Mouse (Mus musculus): ENCODE measurements around the gene Slc16a7. TPM values are rescaled to one million over a fixed set of nuclear protein-coding genes. Genes with fewer than 3 reads are reported as not detected.
A peak's percentile ranks its signal among the peaks of the same experiment; 100 is the strongest.

Slc16a7 gene
- polyA plus RNA-seq, 1 experiment from 2014 or later, result 4.6 TPM

GRCm38 (mm10) chr10:125352805-125353204, 36.5 kb downstream of the Slc16a7 start:
- Histone ChIP-seq H3K9ac (no peak overlapping the region), H3K4me1 (replicated peaks) (no peaks in the 10 kb centered on the region), H3K27ac (ENCODE audit: poor library complexity, severe bottlenecking) (no peak overlapping the region), H3K36me3 (no peaks in the 10 kb centered on the region), H3K4me3 (no peak overlapping the region), H3K4me2 (no peak overlapping the region), H3K9me3 (replicated peaks) (no peaks in the 10 kb centered on the region; the same call in 1 of the 2 replicates), H3K27me3 (replicated peaks) (no peaks in the 10 kb centered on the region)
- 84% methylated on average over 7 of the region's 7 CpGs for WGBS
- no peak for ATAC-seq (ENCODE audit: insufficient number of reproducible peaks, low FRiP score)

GRCm38 (mm10) chr10:125348171-125348570, 41.1 kb downstream of the Slc16a7 start:
- Histone ChIP-seq H3K9ac (no peak overlapping the region), H3K4me1 (replicated peaks) (0 out of 2 replicates have a peak, but pooled peaks cover 3% of the 10 kb centered on the region), H3K4me3 (no peak overlapping the region), H3K36me3 (no peaks in the 10 kb centered on the region), H3K9me3 (replicated peaks) (no peaks in the 10 kb centered on the region; the same call in 1 of the 2 replicates), H3K27ac (ENCODE audit: poor library complexity, severe bottlenecking) (no peak overlapping the region), H3K4me2 (no peak overlapping the region), H3K27me3 (replicated peaks) (no peaks in the 10 kb centered on the region)
- WGBS, result 76% methylated on average over 3 of the region's 3 CpGs
- no peak for ATAC-seq (ENCODE audit: insufficient number of reproducible peaks, low FRiP score)

- no peak overlapping the region for H3K4me2 ChIP-seq
- WGBS, result 60% methylated on average over 6 of the region's 6 CpGs
- no peak for ATAC-seq (ENCODE audit: insufficient number of reproducible peaks, low FRiP score)
- no peak overlapping the region for H3K27ac ChIP-seq (ENCODE audit: poor library complexity, severe bottlenecking)
- H3K4me1 ChIP-seq (replicated peaks), result peaks cover 5% of the 10 kb centered on the region; the same call in 1 of the 2 replicates
- no peak overlapping the region for H3K9ac ChIP-seq
- no peaks in the 10 kb centered on the region for H3K36me3 ChIP-seq
- no peak overlapping the region for H3K4me3 ChIP-seq
- no peaks in the 10 kb centered on the region; the same call in 1 of the 2 replicates for H3K9me3 ChIP-seq (replicated peaks)
- no peaks in the 10 kb centered on the region for H3K27me3 ChIP-seq (replicated peaks)
Observed at GRCm38 (mm10) chr10:125347149-125347548, 42.1 kb downstream of the Slc16a7 start.

GRCm38 (mm10) chr10:125346364-125346763, 42.9 kb downstream of the Slc16a7 start:
- WGBS, result 69% methylated on average over 4 of the region's 4 CpGs
- H3K9ac ChIP-seq, result no peak overlapping the region
- no peaks in the 10 kb centered on the region; the same call in 1 of the 2 replicates for H3K9me3 ChIP-seq (replicated peaks)
- no peaks in the 10 kb centered on the region for H3K36me3 ChIP-seq
- H3K4me2 ChIP-seq, result no peak overlapping the region
- H3K4me3 ChIP-seq, result no peak overlapping the region
- H3K27me3 ChIP-seq (replicated peaks), result no peaks in the 10 kb centered on the region
- no peak overlapping the region for H3K27ac ChIP-seq (ENCODE audit: poor library complexity, severe bottlenecking)
- peaks cover 7% of the 10 kb centered on the region; the same call in 1 of the 2 replicates for H3K4me1 ChIP-seq (replicated peaks)
- no peak for ATAC-seq (ENCODE audit: insufficient number of reproducible peaks, low FRiP score)

- Histone ChIP-seq H3K27me3 (replicated peaks) (no peaks in the 10 kb centered on the region), H3K27ac (ENCODE audit: poor library complexity, severe bottlenecking) (no peak overlapping the region)
- ATAC-seq (ENCODE audit: insufficient number of reproducible peaks, low FRiP score), result no peak
Observed at GRCm38 (mm10) chr10:125345583-125345982, 43.7 kb downstream of the Slc16a7 start.

GRCm38 (mm10) chr10:125342204-125342603, 47.1 kb downstream of the Slc16a7 start:
- no peaks in the 10 kb centered on the region for H3K36me3 ChIP-seq
- peak; percentile 66; the same call in 1 of the 2 replicates for ATAC-seq (ENCODE audit: insufficient number of reproducible peaks, low FRiP score)
- H3K9me3 ChIP-seq (replicated peaks), result no peaks in the 10 kb centered on the region
- no peak overlapping the region for H3K4me3 ChIP-seq
- H3K4me2 ChIP-seq, result 0 out of 2 replicates have a peak overlapping the region, but pooled peaks have one; percentile 7
- H3K27me3 ChIP-seq (replicated peaks), result no peaks in the 10 kb centered on the region
- peaks cover 15% of the 10 kb centered on the region for H3K4me1 ChIP-seq (replicated peaks)
- WGBS, result 19% methylated on average over 7 of the region's 7 CpGs
- H3K9ac ChIP-seq, result no peak overlapping the region
- H3K27ac ChIP-seq (ENCODE audit: poor library complexity, severe bottlenecking), result no peak overlapping the region

More at GRCm38 (mm10) chr10:125345583-125345982, 43.7 kb downstream of the Slc16a7 start:
- Histone ChIP-seq H3K4me3 (no peak overlapping the region), H3K4me1 (replicated peaks) (peaks cover 7% of the 10 kb centered on the region; the same call in 1 of the 2 replicates), H3K4me2 (no peak overlapping the region), H3K9me3 (replicated peaks) (no peaks in the 10 kb centered on the region; the same call in 1 of the 2 replicates), H3K36me3 (no peaks in the 10 kb centered on the region), H3K9ac (no peak overlapping the region)
- 52% methylated on average over 1 of the region's 1 CpGs for whole genome bisulfite sequencing

GRCm38 (mm10) chr10:125333799-125334198, 55.5 kb downstream of the Slc16a7 start:
- H3K4me2 ChIP-seq, result no peak overlapping the region
- no peaks in the 10 kb centered on the region for H3K9me3 ChIP-seq (replicated peaks)
- H3K27me3 ChIP-seq (replicated peaks), result no peaks in the 10 kb centered on the region
- H3K36me3 ChIP-seq, result no peaks in the 10 kb centered on the region
- 50% methylated on average over 5 of the region's 5 CpGs for WGBS
- H3K27ac ChIP-seq (ENCODE audit: poor library complexity, severe bottlenecking), result no peak overlapping the region
- peaks cover 25% of the 10 kb centered on the region for H3K4me1 ChIP-seq (replicated peaks)
- H3K9ac ChIP-seq, result no peak overlapping the region
- peak; percentile 61 for ATAC-seq (ENCODE audit: insufficient number of reproducible peaks, low FRiP score)
- H3K4me3 ChIP-seq, result no peak overlapping the region

- Histone ChIP-seq H3K9me3 (replicated peaks) (no peaks in the 10 kb centered on the region), H3K4me3 (no peak overlapping the region), H3K36me3 (no peaks in the 10 kb centered on the region), H3K27me3 (replicated peaks) (no peaks in the 10 kb centered on the region), H3K27ac (ENCODE audit: poor library complexity, severe bottlenecking) (no peak overlapping the region), H3K4me1 (replicated peaks) (peaks cover 24% of the 10 kb centered on the region), H3K4me2 (no peak overlapping the region), H3K9ac (no peak overlapping the region)
- WGBS, result 62% methylated on average over 5 of the region's 5 CpGs
- ATAC-seq (ENCODE audit: insufficient number of reproducible peaks, low FRiP score), result no peak
Observed at GRCm38 (mm10) chr10:125331334-125331733, 57.9 kb downstream of the Slc16a7 start.

- Histone ChIP-seq H3K9me3 (replicated peaks) (no peaks in the 10 kb centered on the region), H3K9ac (no peak overlapping the region), H3K4me3 (peak overlapping the region; percentile 17; the same call in 1 of the 2 replicates), H3K27ac (ENCODE audit: poor library complexity, severe bottlenecking) (peak overlapping the region; percentile 54; the same call in 1 of the 2 replicates), H3K4me2 (peak overlapping the region; percentile 54), H3K27me3 (replicated peaks) (no peaks in the 10 kb centered on the region), H3K4me1 (replicated peaks) (peaks cover 14% of the 10 kb centered on the region; the same call in 1 of the 2 replicates), H3K36me3 (no peaks in the 10 kb centered on the region)
- ATAC-seq (ENCODE audit: insufficient number of reproducible peaks, low FRiP score), result 0 out of 2 replicates have a peak, but pooled peaks have one; percentile 57
- WGBS, result 50% methylated on average over 16 of the region's 16 CpGs
Observed at GRCm38 (mm10) chr10:125328331-125329063, 60.8 kb downstream of the Slc16a7 start.

GRCm38 (mm10) chr10:125324871-125325565, 64.2 kb downstream of the Slc16a7 start:
- no peaks in the 10 kb centered on the region for H3K9me3 ChIP-seq (replicated peaks)
- no peak overlapping the region for H3K9ac ChIP-seq
- H3K36me3 ChIP-seq, result no peaks in the 10 kb centered on the region
- no peak overlapping the region for H3K4me3 ChIP-seq
- no peaks in the 10 kb centered on the region for H3K27me3 ChIP-seq (replicated peaks)
- no peak overlapping the region for H3K27ac ChIP-seq (ENCODE audit: poor library complexity, severe bottlenecking)
- 77% methylated on average over 7 of the region's 7 CpGs for WGBS
- peaks cover 23% of the 10 kb centered on the region for H3K4me1 ChIP-seq (replicated peaks)
- no peak overlapping the region for H3K4me2 ChIP-seq
- no peak for ATAC-seq (ENCODE audit: insufficient number of reproducible peaks, low FRiP score)

- Histone ChIP-seq H3K27me3 (replicated peaks) (no peaks in the 10 kb centered on the region), H3K36me3 (no peaks in the 10 kb centered on the region), H3K4me3 (no peak overlapping the region), H3K9me3 (replicated peaks) (no peaks in the 10 kb centered on the region), H3K9ac (no peak overlapping the region), H3K4me1 (replicated peaks) (peaks cover 23% of the 10 kb centered on the region), H3K4me2 (no peak overlapping the region), H3K27ac (ENCODE audit: poor library complexity, severe bottlenecking) (no peak overlapping the region)
- 83% methylated on average over 13 of the region's 13 CpGs for WGBS
- ATAC-seq (ENCODE audit: insufficient number of reproducible peaks, low FRiP score), result no peak
Observed at GRCm38 (mm10) chr10:125324149-125324834, 65.0 kb downstream of the Slc16a7 start.

Data from heart, embryonic 12.5 days (tissue).